9 mouse cellular contexts compared by ENCODE assay signal in the genomic region with DNA sequence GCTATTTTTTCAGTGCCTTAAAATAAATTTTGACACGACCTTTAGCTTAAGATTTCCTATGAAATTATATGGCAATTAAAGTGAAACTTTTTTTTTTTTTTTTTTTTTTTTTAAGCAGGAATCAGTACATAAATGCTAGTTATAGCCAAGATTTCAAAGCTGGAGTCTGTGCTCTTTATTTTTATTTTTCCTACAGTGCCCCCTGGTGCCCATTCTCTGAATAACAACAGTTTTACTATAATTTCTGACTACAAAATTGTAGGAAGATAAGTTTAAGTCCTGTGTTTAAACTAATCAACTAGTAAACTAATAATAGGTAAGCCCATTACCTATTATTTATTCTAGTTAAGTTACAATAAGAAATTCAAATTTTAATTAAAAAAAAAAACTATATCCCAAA.
A peak's percentile ranks its signal among the peaks of the same experiment; 100 is the strongest.
DNase-seq lines count a peak whose midpoint lies in the region; ATAC-seq and TF ChIP-seq lines count a peak whose summit lies in the region.
"Had no signal": no experiment of that assay in that cellular context is flagged by ENCODE, and none has a peak within 500 bp of the region (broad histone marks: within the 10 kb centered on the region; RNA-seq: fewer than 3 reads in every experiment).

No protein-coding gene starts in this region.

- no peak overlapping the region for H3K27ac ChIP-seq in gastrocnemius, adult 2 months
- H3K27ac ChIP-seq in midbrain, embryonic 12.5 days (replicated peaks) = no peak overlapping the region
- no peak overlapping the region for H3K27ac ChIP-seq in midbrain, embryonic 10.5 days (replicated peaks)
- H3K27ac ChIP-seq in lung, postnatal 0 days (ENCODE audit: low read length) = no peak overlapping the region
- H3K27ac ChIP-seq: macrophage had no signal

- WGBS in midbrain, embryonic 12.5 days = 10% methylated on average over 1 of the region's 1 CpGs
- WGBS in midbrain, embryonic 10.5 days = 17% methylated on average over 1 of the region's 1 CpGs
- WGBS in lung, postnatal 0 days = 7% methylated on average over 1 of the region's 1 CpGs

- H3K36me3 ChIP-seq in midbrain, embryonic 12.5 days = no peaks in the 10 kb centered on the region
- H3K36me3 ChIP-seq in midbrain, embryonic 10.5 days = no peaks in the 10 kb centered on the region
- H3K36me3 ChIP-seq in lung, postnatal 0 days (ENCODE audit: insufficient read depth, low read length) = no peaks in the 10 kb centered on the region

- TF ChIP-seq CTCF in gastrocnemius, adult 2 months (IDR thresholded peaks at IDR 0.05) = peak; percentile 63
- TF ChIP-seq CTCF in lung, postnatal 0 days (IDR thresholded peaks at IDR 0.05) = peak; percentile 53

- H3K4me3 ChIP-seq in gastrocnemius, adult 2 months = no peak overlapping the region
- H3K4me3 ChIP-seq in midbrain, embryonic 12.5 days = no peak overlapping the region
- no peak overlapping the region for H3K4me3 ChIP-seq in midbrain, embryonic 10.5 days
- no peak overlapping the region for H3K4me3 ChIP-seq in lung, postnatal 0 days (ENCODE audit: low read depth, low read length)

- no peaks in the 10 kb centered on the region for H3K9me3 ChIP-seq in midbrain, embryonic 12.5 days
- H3K9me3 ChIP-seq in midbrain, embryonic 10.5 days (replicated peaks) = no peaks in the 10 kb centered on the region
- no peaks in the 10 kb centered on the region for H3K9me3 ChIP-seq in lung, postnatal 0 days (ENCODE audit: low read length)

- no peak for DNase-seq in gastrocnemius, adult 2 months
- DNase-seq in gastrocnemius, postnatal 14 days = no peak
- no peak for DNase-seq in midbrain, embryonic 10.5 days (ENCODE audit: low spot score)
- DNase-seq in MN1 (ENCODE audit: low spot score) = peak; percentile 9
- peak; percentile 41 for DNase-seq in embryo, embryonic 9.5 days (ENCODE audit: extremely low spot score)
- peak; percentile 69 for DNase-seq in lung, postnatal 0 days (ENCODE audit: low spot score)
- DNase-seq in spleen, postnatal 36 days (ENCODE audit: low spot score in 2 of 2) = no peak

- H3K27me3 ChIP-seq in midbrain, embryonic 12.5 days = no peaks in the 10 kb centered on the region
- H3K27me3 ChIP-seq in midbrain, embryonic 10.5 days (ENCODE audit: low read depth, poor library complexity, severe bottlenecking) = no peaks in the 10 kb centered on the region
- no peaks in the 10 kb centered on the region for H3K27me3 ChIP-seq in lung, postnatal 0 days (replicated peaks; ENCODE audit: insufficient read depth, low read length)

- no peak for TF ChIP-seq EP300 in lung, postnatal 0 days (IDR thresholded peaks at IDR 0.05)

- no peak overlapping the region for H3K4me2 ChIP-seq in midbrain, embryonic 12.5 days (replicated peaks)
- no peak overlapping the region for H3K4me2 ChIP-seq in lung, postnatal 0 days (replicated peaks; ENCODE audit: low read depth, low read length)

- ATAC-seq in midbrain, embryonic 12.5 days (ENCODE audit: low FRiP score, low read depth) = 0 out of 2 replicates have a peak, but pooled peaks have one; percentile 14
- no peak for ATAC-seq in lung, postnatal 0 days

- no peak overlapping the region for H3K9ac ChIP-seq in midbrain, embryonic 12.5 days (replicated peaks)
- H3K9ac ChIP-seq in lung, postnatal 0 days (replicated peaks; ENCODE audit: low read depth) = no peak overlapping the region

- intact Hi-C loops in gastrocnemius, adult 2 months (cut with DNase I) = loop anchor here (10.0 kb wide), 1 partner anchor 458 kb away; no protein-coding TSS in a partner anchor
- intact Hi-C loops in gastrocnemius, postnatal 14 days (cut with DNase I; ENCODE audit: low total_unique reads) = loop anchor here (5.0 kb wide), 1 partner anchor 456 kb away; no protein-coding TSS in a partner anchor

- H3K4me1 ChIP-seq in midbrain, embryonic 12.5 days = no peaks in the 10 kb centered on the region
- H3K4me1 ChIP-seq in midbrain, embryonic 10.5 days = no peaks in the 10 kb centered on the region
- H3K4me1 ChIP-seq in lung, postnatal 0 days (ENCODE audit: insufficient read depth, low read depth, low read length) = no peaks in the 10 kb centered on the region

Comparison
In these comparisons a context has a peak if more than half of its experiments do, and no peak if none do; other contexts are left out.
1. DNase-seq: peak in MN1 (single experiment), embryo, embryonic 9.5 days (single experiment) and lung, postnatal 0 days (single experiment); none in gastrocnemius, adult 2 months (single experiment), gastrocnemius, postnatal 14 days (single experiment), midbrain, embryonic 10.5 days (single experiment) and spleen, postnatal 36 days (0 of 2).